Mouse (Mus musculus): Measurements from ENCODE around the gene Grm8. TPM values are rescaled to one million over a fixed set of nuclear protein-coding genes. Genes with fewer than 3 reads are reported as not detected.

Gene Grm8
- not detected for total RNA-seq (2023)

DNA sequence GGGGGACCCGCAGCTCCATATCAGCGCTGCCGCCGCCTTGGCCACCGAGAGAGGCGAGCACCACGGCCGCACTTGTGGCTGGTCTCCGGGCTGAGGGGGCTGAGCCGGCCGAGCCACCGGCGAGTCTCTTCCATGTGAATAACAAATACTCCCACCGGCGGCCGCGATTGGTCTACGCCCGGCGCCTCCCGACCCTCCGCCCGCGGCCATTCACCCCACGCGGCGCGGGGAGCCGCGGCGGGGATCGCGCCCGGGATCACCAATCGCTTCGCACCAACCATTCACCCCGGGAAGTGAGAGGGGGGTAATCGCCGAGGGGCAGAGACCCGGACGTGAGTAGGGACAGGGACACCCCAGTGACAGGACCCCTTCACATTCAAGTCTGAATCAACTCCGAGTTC, at the start of gene Grm8:
Gene Grm8 (minus strand): TSS at position 178 of the 401 bp plus-strand sequence.

